Mouse (Mus musculus) small intestine, adult 2 months (tissue): ENCODE results near the gene Kcnmb1.

ENCODE experiments used
- CTCF ChIP-seq: fragments of 200-500 bp; IDR thresholded peaks from 2 replicates; pipeline ENCODE4 v1.5.1; 2012; ENCODE audit warnings: low read depth, mild to moderate bottlenecking, control low read depth, inconsistent platforms, low read length, moderate library complexity, mixed read lengths; ENCODE audit not compliant: insufficient replicate concordance, insufficient read length; ENCODE audit errors: extremely low read depth
- POLR2A ChIP-seq: fragments of 200-500 bp; IDR thresholded peaks from 2 replicates; pipeline ENCODE4 v1.6.1; 2012; ENCODE audit warnings: low read depth, mild to moderate bottlenecking, control low read depth, inconsistent platforms, low read length, moderate library complexity

- TF ChIP-seq CTCF, result no peak
- no peak for TF ChIP-seq POLR2A
These were observed 17.3 kb downstream of the Kcnmb1 start for GRCm38 (mm10) chr11:33980146-33980545.
